Mouse (Mus musculus): ENCODE measurements around the gene Tm9sf2. TPM values are rescaled to one million over a fixed set of nuclear protein-coding genes. Genes with fewer than 3 reads are reported as not detected.
A peak's percentile ranks its signal among the peaks of the same experiment; 100 is the strongest.
"Not testable (repeated sequence)": the region's sequence is repeated elsewhere in the genome, so short reads cannot be mapped to it uniquely, and the experiment has no call there.

Gene Tm9sf2
- 109 and 116 TPM in 2 replicates for polyA plus RNA-seq (2012; rRNA removed)

- DNase-seq (ENCODE audit: low spot score), result peak; percentile 91
These were observed at the start of gene Tm9sf2 for GRCm38 (mm10) chr14:122106822-122107468. Gene Tm9sf2, plus strand, starts transcription at chr14:122107038.

- DNase-seq (ENCODE audit: low spot score), result no peak
These were observed 48.9 kb upstream of the Tm9sf2 start for GRCm38 (mm10) chr14:122057941-122058346.

GRCm38 (mm10) chr14:122060642-122061041 lies 46.2 kb upstream of the Tm9sf2 start:
- peak; percentile 49 for DNase-seq (ENCODE audit: low spot score)

GRCm38 (mm10) chr14:122061376-122061775 lies 45.5 kb upstream of the Tm9sf2 start:
- DNase-seq (ENCODE audit: low spot score), result no peak

- no peak for DNase-seq (ENCODE audit: low spot score)
These were observed 44.3 kb upstream of the Tm9sf2 start for GRCm38 (mm10) chr14:122062411-122063090.

GRCm38 (mm10) chr14:122063599-122063998 lies 43.2 kb upstream of the Tm9sf2 start:
- DNase-seq (ENCODE audit: low spot score), result no peak

GRCm38 (mm10) chr14:122064519-122064918 lies 42.3 kb upstream of the Tm9sf2 start:
- peak; percentile 47 for DNase-seq (ENCODE audit: low spot score)

GRCm38 (mm10) chr14:122066243-122066642 lies 40.6 kb upstream of the Tm9sf2 start:
- DNase-seq (ENCODE audit: low spot score), result no peak

- not testable (repeated sequence) for DNase-seq (ENCODE audit: low spot score)
These were observed 38.8 kb upstream of the Tm9sf2 start for GRCm38 (mm10) chr14:122068036-122068435.

- DNase-seq (ENCODE audit: low spot score), result no peak
These were observed 37.8 kb upstream of the Tm9sf2 start for GRCm38 (mm10) chr14:122068801-122069695.

GRCm38 (mm10) chr14:122069948-122070347 lies 36.9 kb upstream of the Tm9sf2 start:
- no peak for DNase-seq (ENCODE audit: low spot score)

- DNase-seq (ENCODE audit: low spot score), result no peak
These were observed 33.4 kb upstream of the Tm9sf2 start for GRCm38 (mm10) chr14:122073422-122073821.

GRCm38 (mm10) chr14:122074360-122074759 lies 32.5 kb upstream of the Tm9sf2 start:
- DNase-seq (ENCODE audit: low spot score), result no peak

GRCm38 (mm10) chr14:122075485-122076200 lies 31.2 kb upstream of the Tm9sf2 start:
- no peak for DNase-seq (ENCODE audit: low spot score)

GRCm38 (mm10) chr14:122077017-122077416 lies 29.8 kb upstream of the Tm9sf2 start:
- DNase-seq (ENCODE audit: low spot score), result no peak

- peak; percentile 38 for DNase-seq (ENCODE audit: low spot score)
These were observed 27.4 kb upstream of the Tm9sf2 start for GRCm38 (mm10) chr14:122079428-122079827.

GRCm38 (mm10) chr14:122079921-122080320 lies 26.9 kb upstream of the Tm9sf2 start:
- DNase-seq (ENCODE audit: low spot score), result no peak

GRCm38 (mm10) chr14:122081308-122081707 lies 25.5 kb upstream of the Tm9sf2 start:
- DNase-seq (ENCODE audit: low spot score), result no peak

GRCm38 (mm10) chr14:122083499-122083898 lies 23.3 kb upstream of the Tm9sf2 start:
- no peak for DNase-seq (ENCODE audit: low spot score)

- no peak for DNase-seq (ENCODE audit: low spot score)
These were observed 18.9 kb upstream of the Tm9sf2 start for GRCm38 (mm10) chr14:122087956-122088355.

GRCm38 (mm10) chr14:122092363-122092762 lies 14.5 kb upstream of the Tm9sf2 start:
- DNase-seq (ENCODE audit: low spot score), result no peak

GRCm38 (mm10) chr14:122096331-122096730 lies 10.5 kb upstream of the Tm9sf2 start:
- DNase-seq (ENCODE audit: low spot score), result no peak

All from urinary bladder, adult 2 months (tissue).